Mouse (Mus musculus): Measurements from ENCODE around the gene Sox10.

DNA sequence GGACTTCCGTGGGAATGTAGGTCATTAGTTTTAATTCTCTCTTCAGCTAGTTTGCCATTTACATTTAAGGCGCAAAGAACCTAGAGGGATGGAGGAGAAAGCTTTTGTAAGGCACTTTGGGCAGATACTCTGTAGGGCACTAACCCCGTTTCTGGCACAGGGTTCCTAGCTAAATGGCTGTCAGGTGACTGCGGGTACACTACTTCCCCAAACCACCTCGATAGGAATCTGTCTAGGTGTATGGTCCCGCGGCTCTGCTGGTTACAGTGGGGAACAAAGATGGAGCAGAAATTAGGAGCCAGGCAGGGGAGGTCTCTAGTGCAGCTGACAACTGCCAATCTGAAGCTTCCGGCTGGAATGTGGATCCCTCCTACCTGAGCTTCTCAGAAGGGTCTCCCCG lies 55.0 kb downstream of the Sox10 start:
- no peak for TF ChIP-seq CTCF (IDR thresholded peaks at IDR 0.05; ENCODE audit: low read depth, low read length)
- TF ChIP-seq POLR2A (IDR thresholded peaks at IDR 0.05; ENCODE audit: insufficient read depth, low read length), result no peak
- TF ChIP-seq EP300 (IDR thresholded peaks at IDR 0.05; ENCODE audit: insufficient read depth, low read depth, low read length), result no peak
